Mouse (Mus musculus): ENCODE measurements at regions not wholly inside any gene's neighbourhood (a gene's known extent, or its start where the extent isn't known, plus 50 kb on each side); places are given as distances from the start of the nearest gene placed in this dataset.
A peak's percentile ranks its signal among the peaks of the same experiment; 100 is the strongest.

- TF ChIP-seq CTCF (IDR thresholded peaks at IDR 0.05) = no peak
- ATAC-seq (ENCODE audit: low FRiP score) = no peak
- WGBS = 50% methylated on average over 4 of the region's 4 CpGs
These were observed 1104.9 kb downstream of the Pcdh7 start for GRCm38 (mm10) chr5:58822704-58823103.

DNA sequence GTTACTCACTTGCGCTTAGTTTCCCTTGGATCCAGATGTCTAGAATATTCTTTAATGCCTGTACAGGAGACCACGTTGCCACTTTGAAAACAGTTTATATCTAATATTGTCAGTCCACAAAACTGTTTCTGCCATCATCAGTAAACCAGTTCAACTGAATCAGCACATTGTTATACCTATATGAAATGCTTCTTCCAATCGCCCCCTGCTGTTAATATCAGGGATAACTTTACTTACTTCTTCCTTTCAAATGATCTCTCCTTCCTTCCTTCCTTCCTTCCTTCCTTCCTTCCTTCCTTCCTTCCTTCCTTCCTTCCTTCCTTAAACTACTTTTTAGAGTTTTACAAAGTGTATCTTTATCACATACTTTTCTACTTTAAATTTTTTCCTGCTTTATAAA is 1108.2 kb downstream of the Pcdh7 start:
- Histone ChIP-seq H3K9me3 (ENCODE audit: low read length) (no peaks in the 10 kb centered on the region), H3K9ac (replicated peaks; ENCODE audit: low read length, poor library complexity, severe bottlenecking) (no peak overlapping the region), H3K27me3 (ENCODE audit: insufficient read depth, low read length) (no peaks in the 10 kb centered on the region), H3K27ac (ENCODE audit: low read depth, low read length) (no peak overlapping the region), H3K4me3 (ENCODE audit: low read depth, low read length) (no peak overlapping the region), H3K4me1 (ENCODE audit: insufficient read depth, low read length) (no peaks in the 10 kb centered on the region), H3K36me3 (ENCODE audit: insufficient read depth, low read length) (no peaks in the 10 kb centered on the region), H3K4me2 (ENCODE audit: low read depth, low read length, poor library complexity, severe bottlenecking) (no peak overlapping the region)
- DNase-seq (ENCODE audit: low spot score) (peak; percentile 32), ATAC-seq (ENCODE audit: low FRiP score) (no peak)
- WGBS = 52% methylated on average over 3 of the region's 3 CpGs
- peak; percentile 58 for TF ChIP-seq CTCF (IDR thresholded peaks at IDR 0.05)

More at GRCm38 (mm10) chr5:58822704-58823103, 1104.9 kb downstream of the Pcdh7 start:
- H3K9ac ChIP-seq (replicated peaks; ENCODE audit: low read length, poor library complexity, severe bottlenecking) = no peak overlapping the region
- H3K4me3 ChIP-seq (ENCODE audit: low read depth, low read length) = no peak overlapping the region
- H3K9me3 ChIP-seq (ENCODE audit: low read length) = no peaks in the 10 kb centered on the region
- H3K4me1 ChIP-seq (ENCODE audit: insufficient read depth, low read length) = no peaks in the 10 kb centered on the region
- no peaks in the 10 kb centered on the region for H3K27me3 ChIP-seq (ENCODE audit: insufficient read depth, low read length)
- DNase-seq (ENCODE audit: low spot score) = no peak
- no peaks in the 10 kb centered on the region for H3K36me3 ChIP-seq (ENCODE audit: insufficient read depth, low read length)
- H3K27ac ChIP-seq (ENCODE audit: low read depth, low read length) = no peak overlapping the region
- H3K4me2 ChIP-seq (ENCODE audit: low read depth, low read length, poor library complexity, severe bottlenecking) = no peak overlapping the region

DNA sequence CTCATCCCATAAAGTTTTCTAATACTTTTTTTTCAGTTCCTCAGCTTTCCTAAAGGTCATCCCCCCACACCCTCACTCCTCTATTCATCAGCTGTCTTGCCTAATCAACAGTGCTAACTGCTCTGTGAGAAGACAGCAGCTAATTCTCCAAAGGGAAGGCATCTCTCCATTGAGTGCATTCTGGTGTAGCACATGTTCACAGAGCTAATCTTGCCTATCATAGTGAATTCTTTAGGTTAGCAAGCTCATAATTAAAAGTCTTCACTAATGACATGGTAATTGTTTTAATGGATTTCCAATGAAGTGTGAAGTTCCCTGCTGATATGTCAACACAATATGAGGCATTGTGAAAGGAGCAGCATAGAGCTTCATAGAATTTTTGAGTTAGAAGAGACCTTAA is 1129.2 kb downstream of the Pcdh7 start:
- DNase-seq (ENCODE audit: low spot score) = peak; percentile 22

GRCm38 (mm10) chr5:58858016-58858415 is 1140.2 kb downstream of the Pcdh7 start:
- 90% methylated on average over 2 of the region's 2 CpGs for WGBS
- no peaks in the 10 kb centered on the region for H3K4me1 ChIP-seq (ENCODE audit: insufficient read depth, low read length)
- no peak for DNase-seq (ENCODE audit: low spot score)
- H3K27ac ChIP-seq (ENCODE audit: low read depth, low read length) = no peak overlapping the region
- no peak for ATAC-seq (ENCODE audit: low FRiP score)
- TF ChIP-seq CTCF (IDR thresholded peaks at IDR 0.05) = no peak
- no peaks in the 10 kb centered on the region for H3K27me3 ChIP-seq (ENCODE audit: insufficient read depth, low read length)
- no peaks in the 10 kb centered on the region for H3K36me3 ChIP-seq (ENCODE audit: insufficient read depth, low read length)
- H3K4me3 ChIP-seq (ENCODE audit: low read depth, low read length) = no peak overlapping the region
- no peak overlapping the region for H3K4me2 ChIP-seq (ENCODE audit: low read depth, low read length, poor library complexity, severe bottlenecking)
- H3K9me3 ChIP-seq (ENCODE audit: low read length) = no peaks in the 10 kb centered on the region
- H3K9ac ChIP-seq (replicated peaks; ENCODE audit: low read length, poor library complexity, severe bottlenecking) = no peak overlapping the region

More for the DNA sequence above, 1129.2 kb downstream of the Pcdh7 start:
- no peak for ATAC-seq (ENCODE audit: low FRiP score)
- H3K4me3 ChIP-seq (ENCODE audit: low read depth, low read length) = no peak overlapping the region
- no peaks in the 10 kb centered on the region for H3K36me3 ChIP-seq (ENCODE audit: insufficient read depth, low read length)
- H3K4me1 ChIP-seq (ENCODE audit: insufficient read depth, low read length) = no peaks in the 10 kb centered on the region
- TF ChIP-seq CTCF (IDR thresholded peaks at IDR 0.05) = no peak
- H3K27ac ChIP-seq (ENCODE audit: low read depth, low read length) = no peak overlapping the region
- no peaks in the 10 kb centered on the region for H3K27me3 ChIP-seq (ENCODE audit: insufficient read depth, low read length)
- no peak overlapping the region for H3K4me2 ChIP-seq (ENCODE audit: low read depth, low read length, poor library complexity, severe bottlenecking)
- H3K9me3 ChIP-seq (ENCODE audit: low read length) = no peaks in the 10 kb centered on the region
- no peak overlapping the region for H3K9ac ChIP-seq (replicated peaks; ENCODE audit: low read length, poor library complexity, severe bottlenecking)

- Histone ChIP-seq H3K36me3 (ENCODE audit: insufficient read depth, low read length) (no peaks in the 10 kb centered on the region), H3K4me1 (ENCODE audit: insufficient read depth, low read length) (no peaks in the 10 kb centered on the region), H3K27me3 (ENCODE audit: insufficient read depth, low read length) (no peaks in the 10 kb centered on the region), H3K9ac (replicated peaks; ENCODE audit: low read length, poor library complexity, severe bottlenecking) (no peak overlapping the region), H3K4me3 (ENCODE audit: low read depth, low read length) (no peak overlapping the region), H3K27ac (ENCODE audit: low read depth, low read length) (no peak overlapping the region), H3K9me3 (ENCODE audit: low read length) (no peaks in the 10 kb centered on the region), H3K4me2 (ENCODE audit: low read depth, low read length, poor library complexity, severe bottlenecking) (no peak overlapping the region)
- WGBS = 67% methylated on average over 3 of the region's 3 CpGs
- no peak for TF ChIP-seq CTCF (IDR thresholded peaks at IDR 0.05)
- ATAC-seq (ENCODE audit: low FRiP score) (no peak), DNase-seq (ENCODE audit: low spot score) (no peak)
These were observed 1175.7 kb downstream of the Pcdh7 start for GRCm38 (mm10) chr5:58893493-58893892.

DNA sequence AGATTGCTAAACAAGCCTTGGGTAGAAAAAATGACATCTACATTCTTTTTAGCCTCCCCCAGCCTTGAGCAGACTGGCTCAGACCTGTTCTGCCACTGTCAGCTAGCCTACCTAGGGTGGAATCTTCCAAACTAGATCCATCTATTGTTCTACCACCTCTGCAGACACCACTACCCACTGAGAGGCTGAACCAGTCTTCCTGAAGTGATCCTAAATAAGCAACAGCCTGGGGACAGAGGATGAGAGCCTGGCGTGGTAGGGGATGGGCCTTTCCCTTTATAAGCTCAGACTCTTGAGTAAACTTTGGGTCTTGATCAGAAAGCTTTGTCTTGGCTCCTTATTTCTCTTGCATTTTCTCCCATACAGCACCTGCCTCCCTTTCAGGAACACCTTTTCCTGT is 1223.7 kb downstream of the Pcdh7 start:
- Histone ChIP-seq H3K9ac (replicated peaks; ENCODE audit: low read length, poor library complexity, severe bottlenecking) (no peak overlapping the region), H3K36me3 (ENCODE audit: insufficient read depth, low read length) (no peaks in the 10 kb centered on the region), H3K4me2 (ENCODE audit: low read depth, low read length, poor library complexity, severe bottlenecking) (no peak overlapping the region), H3K27ac (ENCODE audit: low read depth, low read length) (no peak overlapping the region), H3K27me3 (ENCODE audit: insufficient read depth, low read length) (no peaks in the 10 kb centered on the region), H3K9me3 (ENCODE audit: low read length) (no peaks in the 10 kb centered on the region), H3K4me1 (ENCODE audit: insufficient read depth, low read length) (no peaks in the 10 kb centered on the region), H3K4me3 (ENCODE audit: low read depth, low read length) (no peak overlapping the region)
- 68% methylated on average over 1 of the region's 1 CpGs for WGBS
- TF ChIP-seq CTCF (IDR thresholded peaks at IDR 0.05) = no peak
- DNase-seq (ENCODE audit: low spot score) = no peak
- ATAC-seq (ENCODE audit: low FRiP score) = no peak

All from midbrain, postnatal 0 days (tissue).